Mouse (Mus musculus) adrenal gland, adult 10 weeks (tissue): Measurements from ENCODE around the gene Rpp25. TPM values are rescaled to one million over a fixed set of nuclear protein-coding genes. Genes with fewer than 3 reads are reported as not detected.

Experiments
- polyA plus RNA-seq: library from polyadenylated mRNA; stranded (reverse); fragments of 350-450 nt; fragmentation: Illumina TruSeq; extraction: RNeasy Lipid Tissue Mini Kit (QIAGEN cat#74804); gene quantifications from one replicate; pipeline ENCODE4 v1.2.3, GENCODE M21; 2014; ENCODE audit warnings: low read depth, low replicate concordance

Gene Rpp25
- polyA plus RNA-seq = not detected

GRCm38 (mm10) chr9:57503622-57504380, at the start of gene Rpp25:
Rpp25 (plus strand) TSS chr9:57504026.

GRCm38 (mm10) chr9:57467896-57468549, 35.8 kb upstream of the Rpp25 start, which contains the start of gene Scamp5:
Scamp5 (minus strand) TSS chr9:57468060.

GRCm38 (mm10) chr9:57521056-57521911, 17.5 kb downstream of the Rpp25 start, which contains the start of gene Cox5a:
Cox5a (plus strand) TSS chr9:57521274.

GRCm38 (mm10) chr9:57537044-57537727, 33.4 kb downstream of the Rpp25 start, which contains the start of gene Fam219b:
Fam219b (plus strand) TSS chr9:57537528.

GRCm38 (mm10) chr9:57552139-57552887, 48.5 kb downstream of the Rpp25 start, which contains the start of gene Mpi:
Mpi (minus strand) TSS chr9:57552763.

Other genes with a start within 250 kb of the Rpp25 start
- 3.0 TPM for gene 1700017B05Rik, start 241.4 kb upstream of the Rpp25 start, polyA plus RNA-seq
- 4.4 TPM for gene Ppcdc, start 63.9 kb upstream of the Rpp25 start, polyA plus RNA-seq
- gene Scamp5, start 36.0 kb upstream of the Rpp25 start, polyA plus RNA-seq = 4.0 TPM
- gene Cox5a, start 17.2 kb downstream of the Rpp25 start, polyA plus RNA-seq = 453 TPM
- gene Fam219b, start 33.5 kb downstream of the Rpp25 start, polyA plus RNA-seq = 10.2 TPM
- gene Mpi, start 48.7 kb downstream of the Rpp25 start, polyA plus RNA-seq = 12.5 TPM
- gene Scamp2, start 56.9 kb downstream of the Rpp25 start, polyA plus RNA-seq = 15.0 TPM
- gene Ulk3, start 85.4 kb downstream of the Rpp25 start, polyA plus RNA-seq = 6.0 TPM
- gene Cplx3, start 102.3 kb downstream of the Rpp25 start, polyA plus RNA-seq = not detected
- not detected for gene Lman1l, start 116.7 kb downstream of the Rpp25 start, polyA plus RNA-seq
- gene Csk, start 149.6 kb downstream of the Rpp25 start, polyA plus RNA-seq = 6.5 TPM
- gene Cyp1a2, start 179.7 kb downstream of the Rpp25 start, polyA plus RNA-seq = not detected
- gene Cyp1a1, start 183.9 kb downstream of the Rpp25 start, polyA plus RNA-seq = 0.29 TPM
- gene Edc3, start 204.5 kb downstream of the Rpp25 start, polyA plus RNA-seq = 3.7 TPM